Mouse (Mus musculus): Measurements from ENCODE around the gene Slc50a1.

DNA sequence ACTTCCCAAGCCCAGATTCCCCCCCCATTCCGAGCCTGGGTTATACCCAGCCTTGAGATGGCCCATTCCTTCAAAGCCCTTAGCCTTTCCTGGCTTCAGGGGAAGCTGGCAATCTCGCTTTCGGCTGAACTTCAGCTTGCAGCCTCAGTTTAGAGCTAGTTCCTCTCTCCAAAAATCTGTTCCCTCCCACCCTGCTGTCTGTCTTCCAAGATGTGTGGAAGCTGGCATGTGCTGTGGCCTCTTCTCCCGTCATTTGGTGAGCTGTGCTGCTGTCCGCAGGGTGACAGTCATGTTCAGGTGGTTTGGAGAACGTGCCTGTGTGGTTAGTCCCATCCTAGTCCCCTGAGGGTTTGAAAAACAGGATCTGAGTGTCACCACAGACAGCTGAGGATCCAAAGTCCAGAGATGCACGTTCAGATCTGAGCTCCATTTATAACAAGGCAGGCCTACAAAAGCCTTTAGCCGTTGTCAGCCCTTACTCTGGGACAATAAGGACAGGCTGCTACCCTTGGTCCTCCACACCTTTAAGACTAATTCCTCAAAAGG, 25.4 kb upstream of the Slc50a1 start:
- TF ChIP-seq EP300 (IDR thresholded peaks at IDR 0.05; ENCODE audit: low read depth) = no peak
- no peak for TF ChIP-seq CTCF (IDR thresholded peaks at IDR 0.05; ENCODE audit: low read depth)

Measured in heart, postnatal 0 days (tissue).